Mouse (Mus musculus) limb, embryonic 11.5 days (tissue): ENCODE data around the gene Zbp1. TPM values are rescaled to one million over a fixed set of nuclear protein-coding genes. Genes with fewer than 3 reads are reported as not detected.
A peak's percentile ranks its signal among the peaks of the same experiment; 100 is the strongest.

Experiments used
- ATAC-seq: fragments of 200-750 bp; cut with Nextera tagmentation; 2 replicates; pipeline ENCODE4 v1.8.0; 2017; ENCODE audit warnings: low read depth; ENCODE audit not compliant: insufficient number of reproducible peaks, low FRiP score, low TSS enrichment
- DNase-seq: peaks from one replicate; pipeline ENCODE4 v3.0.0-alpha.2; 2015; ENCODE audit warnings: low spot score
- H3K27ac ChIP-seq: fragments of 300-500 bp; sonication (generic); replicated peaks from 2 replicates; pipeline ENCODE4 v1.5.1; 2014; ENCODE audit warnings: low read depth, mild to moderate bottlenecking, low read length
- H3K27me3 ChIP-seq: fragments of 300-500 bp; sonication (generic); 2 replicates; pipeline ENCODE4 v1.6.1; 2014; ENCODE audit warnings: mild to moderate bottlenecking, low read length, mixed read lengths; ENCODE audit not compliant: control insufficient read depth, insufficient read depth
- H3K36me3 ChIP-seq: fragments of 300-500 bp; sonication (generic); 2 replicates; pipeline ENCODE4 v1.6.1; 2014; ENCODE audit warnings: mild to moderate bottlenecking, low read length, moderate library complexity, mixed read lengths; ENCODE audit not compliant: control insufficient read depth, insufficient read depth
- H3K4me1 ChIP-seq: fragments of 300-500 bp; sonication (generic); 2 replicates; pipeline ENCODE4 v1.6.1; 2014; ENCODE audit warnings: low read length, mixed read lengths; ENCODE audit not compliant: control insufficient read depth, insufficient read depth
- H3K4me2 ChIP-seq: fragments of 300-500 bp; sonication (generic); 2 replicates; pipeline ENCODE4 v1.6.1; 2014; ENCODE audit warnings: low read depth, mild to moderate bottlenecking, moderate library complexity; ENCODE audit not compliant: severe bottlenecking
- H3K4me3 ChIP-seq: fragments of 300-500 bp; sonication (generic); 2 replicates; pipeline ENCODE4 v1.5.1; 2014; ENCODE audit warnings: low read depth, low read length
- H3K9ac ChIP-seq: fragments of 300-500 bp; sonication (generic); 2 replicates; pipeline ENCODE4 v1.6.1; 2014; ENCODE audit warnings: mild to moderate bottlenecking, low read length
- H3K9me3 ChIP-seq: fragments of 300-500 bp; sonication (generic); 2 replicates; pipeline ENCODE4 v1.6.1; 2016; ENCODE audit warnings: low read length; ENCODE audit not compliant: control insufficient read depth
- WGBS: fragments of 180-500 bp; shearing (Covaris S2); extraction: QIAGEN DNeasy Blood & Tissue Kit; methylation state at CpG from one replicate; pipeline ENCODE4 v1.1.7; 2014; 5-methylcytosine and 5-hydroxymethylcytosine counted together
- polyA plus RNA-seq: library from polyadenylated mRNA; unstranded; fragments of >200 nt; fragmentation: Nextera tagmentation; extraction: Ambion mirVana; gene quantifications from 2 replicates; pipeline ENCODE4 v1.2.1, GENCODE M21; 2014

Zbp1 gene
- polyA plus RNA-seq, 1 experiment from 2014 or later: not detected

DNA sequence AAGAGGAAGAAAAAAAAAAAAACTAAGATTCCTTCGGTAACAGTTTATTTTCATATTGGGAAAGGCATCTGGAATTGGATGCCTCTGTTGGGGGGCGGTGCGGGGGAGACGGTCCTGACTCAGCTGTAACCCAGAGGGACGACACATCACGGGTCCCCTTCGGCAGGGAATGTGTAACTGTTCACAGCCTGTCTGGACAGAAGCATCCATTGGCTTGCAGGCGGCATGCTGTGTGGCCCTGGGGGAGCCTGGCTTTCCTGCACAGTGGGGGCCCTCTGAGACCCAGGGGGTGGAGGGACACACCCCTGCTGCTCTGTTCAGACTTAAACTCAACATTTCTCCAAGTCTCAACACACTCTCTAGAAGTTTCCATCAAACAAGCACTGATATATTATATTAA, 8.1 kb upstream of the Zbp1 start:
- no peak for ATAC-seq
- Histone ChIP-seq H3K27ac (no peak overlapping the region), H3K27me3 (no peaks in the 10 kb centered on the region), H3K4me2 (no peak overlapping the region), H3K4me1 (peaks cover 9% of the 10 kb centered on the region; the same call in 1 of the 2 replicates), H3K36me3 (no peaks in the 10 kb centered on the region; the same call in none of the 2 replicates), H3K9ac (no peak overlapping the region), H3K4me3 (no peak overlapping the region), H3K9me3 (no peaks in the 10 kb centered on the region)
- 92% methylated on average over 8 of the region's 8 CpGs for WGBS
- DNase-seq: no peak

DNA sequence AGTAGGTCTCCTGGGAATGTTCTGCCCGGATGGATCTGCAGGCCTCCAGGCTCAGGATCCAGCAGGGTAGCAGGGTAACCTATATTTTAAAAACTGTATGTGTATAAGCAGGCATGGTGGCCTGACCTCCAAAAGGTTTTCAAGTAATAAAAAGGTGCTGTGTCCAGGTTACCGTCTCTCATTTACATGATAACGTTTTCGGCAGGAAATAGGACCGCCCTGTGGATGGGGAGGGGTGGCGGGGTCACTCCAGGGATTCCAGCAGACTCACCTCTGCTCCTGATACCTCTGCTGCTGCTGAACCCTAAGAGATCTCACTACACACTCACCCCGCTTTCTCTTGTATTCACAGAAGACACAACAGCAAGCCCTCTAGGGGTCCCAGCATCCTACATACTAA, 7.2 kb upstream of the Zbp1 start:
- Histone ChIP-seq H3K9me3 (no peaks in the 10 kb centered on the region), H3K4me3 (no peak overlapping the region), H3K27ac (no peak overlapping the region), H3K4me2 (no peak overlapping the region), H3K9ac (no peak overlapping the region), H3K4me1 (peaks cover 9% of the 10 kb centered on the region; the same call in 1 of the 2 replicates), H3K27me3 (no peaks in the 10 kb centered on the region), H3K36me3 (no peaks in the 10 kb centered on the region; the same call in none of the 2 replicates)
- WGBS: 76% methylated on average over 7 of the region's 7 CpGs
- ATAC-seq (no peak), DNase-seq (no peak)

- ATAC-seq (no peak), DNase-seq (no peak)
- Histone ChIP-seq H3K9me3 (no peaks in the 10 kb centered on the region), H3K4me2 (no peak overlapping the region), H3K4me3 (no peak overlapping the region), H3K27ac (no peak overlapping the region), H3K9ac (no peak overlapping the region), H3K27me3 (no peaks in the 10 kb centered on the region), H3K4me1 (peaks cover 9% of the 10 kb centered on the region; the same call in 1 of the 2 replicates), H3K36me3 (no peaks in the 10 kb centered on the region; the same call in none of the 2 replicates)
- WGBS: 70% methylated on average over 7 of the region's 7 CpGs
These were observed 6.1 kb upstream of the Zbp1 start for GRCm38 (mm10) chr2:173224832-173225231.

DNA sequence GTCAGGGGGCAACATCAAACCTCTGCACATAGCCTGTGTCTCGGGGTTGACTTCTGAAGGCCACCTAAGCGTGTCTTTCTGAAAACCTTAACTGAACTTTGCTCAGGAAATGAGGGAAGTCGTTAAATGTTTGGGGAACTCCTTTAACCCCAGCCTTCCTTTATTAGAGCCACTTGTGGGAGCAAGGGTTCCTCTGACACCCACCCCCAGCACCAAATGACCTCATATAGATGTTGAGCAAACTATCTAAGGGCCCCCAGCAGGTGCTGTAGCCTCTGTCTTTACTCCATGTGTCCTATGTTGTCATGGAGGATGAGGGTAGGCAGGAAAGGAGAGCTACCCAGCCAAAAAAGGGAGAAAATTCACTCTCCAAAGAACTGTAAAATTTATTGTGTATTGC, 5.4 kb upstream of the Zbp1 start:
- ATAC-seq (no peak), DNase-seq (no peak)
- no peaks in the 10 kb centered on the region for H3K9me3 ChIP-seq
- peaks cover 9% of the 10 kb centered on the region; the same call in 1 of the 2 replicates for H3K4me1 ChIP-seq
- H3K9ac ChIP-seq: no peak overlapping the region
- H3K27ac ChIP-seq: no peak overlapping the region
- no peaks in the 10 kb centered on the region; the same call in none of the 2 replicates for H3K36me3 ChIP-seq
- no peak overlapping the region for H3K4me3 ChIP-seq
- no peaks in the 10 kb centered on the region for H3K27me3 ChIP-seq
- WGBS: 21% methylated on average over 3 of the region's 3 CpGs
- no peak overlapping the region for H3K4me2 ChIP-seq

GRCm38 (mm10) chr2:173223496-173223895, 4.8 kb upstream of the Zbp1 start:
- DNase-seq: no peak
- Histone ChIP-seq H3K4me1 (peaks cover 9% of the 10 kb centered on the region; the same call in 1 of the 2 replicates), H3K9ac (no peak overlapping the region), H3K4me2 (no peak overlapping the region), H3K36me3 (no peaks in the 10 kb centered on the region; the same call in none of the 2 replicates), H3K9me3 (no peaks in the 10 kb centered on the region), H3K27me3 (no peaks in the 10 kb centered on the region), H3K27ac (no peak overlapping the region), H3K4me3 (no peak overlapping the region)
- no peak for ATAC-seq
- 71% methylated on average over 3 of the region's 3 CpGs for WGBS

GRCm38 (mm10) chr2:173220754-173221153, 2.0 kb upstream of the Zbp1 start:
- Histone ChIP-seq H3K9me3 (no peaks in the 10 kb centered on the region), H3K9ac (no peak overlapping the region), H3K4me2 (no peak overlapping the region), H3K36me3 (no peaks in the 10 kb centered on the region), H3K4me1 (peaks cover 9% of the 10 kb centered on the region; the same call in 1 of the 2 replicates), H3K27me3 (no peaks in the 10 kb centered on the region), H3K4me3 (no peak overlapping the region), H3K27ac (no peak overlapping the region)
- ATAC-seq (no peak), DNase-seq (no peak)
- WGBS: 90% methylated on average over 9 of the region's 9 CpGs

DNA sequence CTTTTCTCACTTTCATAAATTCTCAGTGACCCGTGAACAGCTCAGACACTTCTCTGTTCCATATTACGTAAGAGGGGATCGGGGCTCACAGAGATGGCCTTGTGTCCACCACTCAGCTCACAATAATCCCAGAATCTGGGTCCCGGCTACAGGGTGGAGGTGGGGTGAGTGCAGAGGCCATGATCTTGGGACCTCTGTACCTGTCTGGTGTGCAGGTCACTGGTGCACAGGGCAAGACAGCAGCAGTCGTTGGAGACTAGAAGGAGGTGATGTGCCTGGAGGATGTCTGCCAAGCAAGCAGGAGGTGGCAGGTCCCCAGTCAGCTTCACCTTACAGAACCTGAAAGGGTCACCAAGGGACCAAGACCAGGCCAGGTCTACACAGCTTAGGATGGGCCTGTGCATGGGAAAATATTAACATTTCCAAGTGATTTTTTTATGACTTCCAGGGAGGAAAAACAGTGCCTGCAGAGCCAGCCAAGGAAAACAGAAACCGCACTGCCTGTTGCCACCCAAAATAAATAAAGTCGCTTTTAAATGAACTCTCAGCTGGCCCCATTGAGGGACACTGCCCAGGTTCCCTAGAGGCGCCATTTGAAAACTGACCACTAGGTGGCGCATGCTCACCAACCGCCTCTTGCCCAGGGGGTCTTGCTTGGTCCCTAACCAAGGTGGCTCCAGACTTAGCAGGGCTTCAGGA, 682 bp upstream of the Zbp1 start:
- Histone ChIP-seq H3K9me3 (no peaks in the 10 kb centered on the region), H3K4me2 (no peak overlapping the region), H3K36me3 (no peaks in the 10 kb centered on the region), H3K4me3 (no peak overlapping the region), H3K9ac (no peak overlapping the region), H3K27me3 (no peaks in the 10 kb centered on the region), H3K27ac (no peak overlapping the region), H3K4me1 (peaks cover 7% of the 10 kb centered on the region; the same call in 1 of the 2 replicates)
- ATAC-seq (0 out of 2 replicates have a peak, but pooled peaks have one; percentile 37), DNase-seq (peak; percentile 81)
- 49% methylated on average over 10 of the region's 10 CpGs for WGBS

GRCm38 (mm10) chr2:173217763-173218258, 912 bp downstream of the Zbp1 start:
- DNase-seq (no peak), ATAC-seq (no peak)
- H3K27ac ChIP-seq: no peak overlapping the region
- no peaks in the 10 kb centered on the region for H3K36me3 ChIP-seq
- no peak overlapping the region for H3K4me3 ChIP-seq
- no peak overlapping the region for H3K9ac ChIP-seq
- H3K9me3 ChIP-seq: no peaks in the 10 kb centered on the region
- no peaks in the 10 kb centered on the region for H3K27me3 ChIP-seq
- no peaks in the 10 kb centered on the region for H3K4me1 ChIP-seq
- H3K4me2 ChIP-seq: no peak overlapping the region
- 92% methylated on average over 5 of the region's 5 CpGs for WGBS
